Mouse (Mus musculus): ENCODE results near the gene Ddx50.
"Not testable (repeated sequence)": the region's sequence is repeated elsewhere in the genome, so short reads cannot be mapped to it uniquely, and the experiment has no call there.

Ddx50 gene

DNA sequence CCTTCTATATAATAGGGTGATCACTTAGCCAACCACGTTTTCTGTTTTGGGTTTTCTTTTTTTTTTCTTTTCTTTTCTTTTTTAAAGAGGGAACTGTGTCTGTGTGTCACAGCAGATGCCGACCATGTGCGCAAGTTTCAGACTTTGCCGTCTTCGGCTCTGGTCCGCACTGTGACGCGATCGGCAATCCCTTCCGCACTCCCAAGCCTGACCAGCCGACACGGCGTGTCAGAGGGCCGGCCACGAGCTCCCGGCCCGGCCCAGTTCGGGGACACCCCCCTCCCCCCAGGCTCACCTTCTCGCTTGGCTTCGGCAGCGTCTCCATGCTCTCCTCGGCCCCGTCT lies 49.2 kb downstream of the Ddx50 start:
- in situ Hi-C loops (cut with MboI, MseI), result no loop called here

DNA sequence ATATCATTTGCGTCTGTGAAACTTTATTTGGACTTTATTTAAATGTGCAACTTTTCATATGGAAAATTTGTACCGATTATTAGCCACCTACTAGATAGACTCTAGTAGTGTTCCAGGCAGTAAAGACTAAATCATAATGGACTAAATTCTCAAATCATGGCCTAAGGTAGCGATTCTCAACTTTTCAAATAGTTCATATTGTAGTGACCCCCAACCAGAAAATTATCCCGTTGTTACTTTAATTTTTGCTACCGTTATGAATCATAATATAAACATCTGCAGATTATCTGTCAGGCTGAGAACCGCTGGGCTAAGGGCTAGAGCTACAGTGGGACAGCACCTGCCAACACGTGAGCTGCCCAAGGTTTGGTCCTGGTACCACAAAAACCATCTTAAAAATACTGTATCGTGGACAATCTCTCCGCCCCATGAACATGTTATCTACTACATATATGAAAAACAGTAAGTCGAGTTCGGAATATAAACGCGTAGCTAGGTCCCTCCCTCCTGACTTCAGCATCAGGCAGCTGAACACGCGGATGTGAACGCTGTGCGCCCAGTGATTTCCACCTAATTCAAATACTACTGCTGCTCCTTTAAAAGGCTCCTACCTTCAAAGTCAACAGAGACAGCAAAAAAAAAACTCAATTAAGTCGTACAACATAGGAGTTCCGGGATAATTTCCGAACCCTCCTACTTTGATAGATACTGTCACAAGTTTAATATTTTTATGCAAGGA lies 49.8 kb downstream of the Ddx50 start:
- in situ Hi-C loops (cut with MboI, MseI), result no loop called here

DNA sequence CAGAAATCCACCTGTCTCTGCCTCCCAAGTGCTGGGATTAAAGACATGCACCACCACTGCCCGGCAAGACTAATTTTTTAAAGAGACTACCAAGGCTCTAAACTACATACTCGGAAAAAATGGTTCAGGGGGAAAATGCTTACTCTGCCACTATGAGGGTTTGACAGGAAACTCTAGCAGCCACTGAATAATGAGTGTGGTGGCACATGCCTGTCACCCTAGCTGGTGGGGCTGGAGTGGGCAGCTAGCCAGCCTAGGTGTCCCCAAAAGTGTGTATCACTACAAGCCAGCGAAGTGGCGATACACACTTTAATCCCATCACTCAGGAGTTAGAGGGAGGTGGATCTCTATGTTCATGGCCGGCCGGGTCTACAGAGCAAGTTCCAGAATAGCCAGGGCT lies 51.0 kb downstream of the Ddx50 start:
- in situ Hi-C loops (cut with MboI, MseI), result no loop called here

DNA sequence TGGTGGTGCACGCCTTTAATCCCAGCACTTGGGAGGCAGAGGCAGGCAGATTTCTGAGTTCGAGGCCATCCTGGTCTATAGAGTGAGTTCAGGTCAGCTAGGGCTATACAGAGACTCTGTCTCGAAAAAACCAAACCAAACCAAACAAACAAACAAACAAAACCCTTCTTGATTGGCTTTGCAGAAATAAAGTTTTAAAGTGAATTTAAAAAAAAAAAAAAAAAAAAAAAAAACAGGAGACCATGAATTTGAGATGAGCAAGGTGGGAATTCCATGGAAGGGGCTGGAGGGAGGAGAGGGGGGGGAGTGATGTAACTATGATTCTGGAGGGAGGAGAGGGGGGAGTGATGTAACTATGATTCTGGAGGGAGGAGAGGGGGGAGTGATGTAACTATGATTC lies 51.7 kb downstream of the Ddx50 start:
- in situ Hi-C loops (cut with MboI, MseI), result not testable (repeated sequence)

DNA sequence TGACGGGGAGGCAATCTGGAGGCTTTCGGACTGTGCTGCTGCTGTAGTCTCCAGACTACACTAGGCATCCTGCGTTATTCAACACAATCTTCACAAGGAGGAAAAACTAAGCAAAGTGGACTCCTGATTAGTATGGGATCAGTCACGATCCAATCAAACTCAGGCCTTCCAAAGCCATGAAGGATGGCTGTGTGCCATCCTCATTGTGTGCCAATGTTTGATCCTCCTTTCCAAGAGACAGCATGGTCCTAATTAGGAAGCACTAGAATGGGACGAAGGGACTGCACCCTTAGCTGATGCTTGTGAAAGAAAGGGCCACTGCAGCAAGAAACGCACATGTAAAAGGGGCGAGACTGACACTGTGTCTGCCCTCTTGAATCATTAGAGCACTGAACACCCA lies 58.5 kb downstream of the Ddx50 start:
- in situ Hi-C loops (cut with MboI, MseI), result no loop called here

DNA sequence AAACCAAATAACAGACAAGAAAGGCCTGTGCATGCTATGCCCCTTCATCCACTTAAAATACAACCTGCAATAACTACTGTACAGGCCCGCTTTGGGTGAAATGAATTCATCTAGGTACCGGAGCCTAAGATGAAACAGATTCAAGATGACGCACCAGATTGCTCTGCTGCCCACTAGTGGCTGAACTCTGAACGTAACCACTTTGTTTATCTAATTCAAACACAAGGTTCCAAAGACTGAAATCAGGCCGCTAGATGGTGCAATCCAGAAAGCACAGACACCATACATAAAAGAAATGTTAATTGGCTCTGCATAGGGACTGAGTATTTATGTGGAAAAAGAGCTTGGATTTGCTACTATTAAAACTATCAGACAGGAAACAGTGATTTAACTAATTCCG lies 60.8 kb downstream of the Ddx50 start:
- in situ Hi-C loops (cut with MboI, MseI), result no loop called here

DNA sequence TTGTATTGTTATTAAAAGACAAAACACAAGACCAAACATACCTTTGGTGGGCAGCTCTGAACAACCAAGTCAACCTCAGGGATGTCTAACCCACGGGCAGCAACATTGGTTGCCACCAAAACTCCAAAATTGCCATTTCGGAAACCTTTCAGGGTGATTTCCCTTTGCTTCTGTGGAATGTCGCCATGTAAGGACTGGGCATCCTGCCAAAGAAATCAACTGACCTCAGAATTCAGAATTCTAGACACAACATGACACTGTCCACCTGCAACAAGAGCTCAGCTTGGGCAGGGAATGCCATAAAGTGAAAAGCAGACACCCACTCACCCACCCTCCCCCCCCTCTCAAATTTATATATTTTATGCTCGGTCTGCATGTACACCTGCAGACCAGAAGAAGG lies 62.4 kb downstream of the Ddx50 start:
- in situ Hi-C loops (cut with MboI, MseI), result no loop called here

DNA sequence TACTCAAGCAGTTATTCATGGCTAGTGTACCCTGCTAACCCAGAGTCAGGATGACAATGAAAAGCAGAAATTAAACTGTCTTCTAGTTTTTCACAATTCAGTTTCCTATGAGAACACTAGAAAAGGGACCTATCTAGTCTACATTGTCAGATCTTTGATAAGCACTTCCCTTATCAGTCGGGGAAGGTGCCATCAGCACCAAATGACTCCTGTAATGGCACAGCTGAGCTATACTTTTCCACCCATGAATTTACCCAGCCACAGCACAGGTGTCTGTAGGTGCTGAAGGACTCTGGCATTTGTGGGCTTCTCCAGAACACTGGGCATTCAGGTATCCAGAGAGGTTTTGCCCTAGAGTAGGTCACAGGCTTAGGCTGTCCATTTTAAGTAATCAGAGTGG lies 67.8 kb downstream of the Ddx50 start:
- in situ Hi-C loops (cut with MboI, MseI), result no loop called here

DNA sequence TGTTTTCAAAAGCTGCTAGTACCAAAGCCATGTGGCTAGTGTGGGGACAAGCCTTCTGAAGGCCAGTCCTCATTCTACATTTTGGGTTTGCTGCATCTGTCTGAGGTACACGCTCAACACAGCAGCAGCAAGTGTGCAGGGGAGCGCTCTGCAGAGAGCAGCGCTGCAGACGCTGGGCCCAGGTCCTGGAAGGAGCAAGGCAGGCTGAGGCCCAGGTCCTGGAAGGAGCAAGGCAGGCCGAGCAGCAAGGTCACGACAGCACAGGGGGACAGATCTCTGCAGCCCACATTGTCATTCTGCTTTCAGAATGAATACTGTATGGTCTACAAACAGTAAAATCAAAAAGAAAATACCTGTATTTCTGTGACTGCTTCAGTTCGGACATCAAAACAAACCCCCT lies 68.3 kb downstream of the Ddx50 start:
- in situ Hi-C loops (cut with MboI, MseI), result no loop called here

DNA sequence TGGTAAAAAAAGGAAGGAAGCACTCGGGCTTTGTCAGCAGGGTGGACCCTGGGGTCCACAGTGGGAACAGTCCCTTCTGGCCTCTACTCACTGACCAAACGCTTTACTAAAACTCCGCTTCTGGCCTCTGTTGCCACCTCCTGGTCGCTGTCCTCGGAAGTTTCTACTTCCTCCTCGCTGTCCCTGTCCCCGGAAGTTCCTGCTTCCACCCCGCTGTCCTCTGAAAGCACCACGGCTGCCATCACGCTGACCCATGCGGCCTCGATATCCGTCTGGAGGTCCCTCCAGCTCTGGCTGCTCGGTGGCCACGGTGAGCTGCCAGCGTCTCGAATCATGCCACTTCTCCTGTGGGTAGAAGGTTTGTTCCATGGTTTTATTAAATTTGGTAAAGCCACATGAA lies 68.8 kb downstream of the Ddx50 start:
- in situ Hi-C loops (cut with MboI, MseI), result no loop called here

DNA sequence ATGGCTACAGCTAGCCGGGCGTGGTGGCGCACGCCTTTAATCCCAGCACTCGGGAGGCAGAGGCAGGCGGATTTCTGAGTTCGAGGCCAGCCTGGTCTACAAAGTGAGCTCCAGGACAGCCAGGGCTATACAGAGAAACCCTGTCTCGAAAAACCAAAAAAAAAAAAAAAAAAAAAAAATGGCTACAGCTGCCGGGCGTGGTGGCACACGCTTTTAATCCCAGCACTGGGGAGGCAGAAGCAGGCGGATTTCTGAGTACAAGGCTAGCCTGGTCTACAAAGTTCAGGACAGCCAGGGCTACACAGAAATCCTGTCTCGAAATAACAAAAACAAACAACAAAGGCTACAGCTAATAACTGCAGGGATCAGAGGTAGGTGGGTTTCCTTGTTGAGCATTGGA lies 71.9 kb downstream of the Ddx50 start:
- in situ Hi-C loops (cut with MboI, MseI), result not testable (repeated sequence)

DNA sequence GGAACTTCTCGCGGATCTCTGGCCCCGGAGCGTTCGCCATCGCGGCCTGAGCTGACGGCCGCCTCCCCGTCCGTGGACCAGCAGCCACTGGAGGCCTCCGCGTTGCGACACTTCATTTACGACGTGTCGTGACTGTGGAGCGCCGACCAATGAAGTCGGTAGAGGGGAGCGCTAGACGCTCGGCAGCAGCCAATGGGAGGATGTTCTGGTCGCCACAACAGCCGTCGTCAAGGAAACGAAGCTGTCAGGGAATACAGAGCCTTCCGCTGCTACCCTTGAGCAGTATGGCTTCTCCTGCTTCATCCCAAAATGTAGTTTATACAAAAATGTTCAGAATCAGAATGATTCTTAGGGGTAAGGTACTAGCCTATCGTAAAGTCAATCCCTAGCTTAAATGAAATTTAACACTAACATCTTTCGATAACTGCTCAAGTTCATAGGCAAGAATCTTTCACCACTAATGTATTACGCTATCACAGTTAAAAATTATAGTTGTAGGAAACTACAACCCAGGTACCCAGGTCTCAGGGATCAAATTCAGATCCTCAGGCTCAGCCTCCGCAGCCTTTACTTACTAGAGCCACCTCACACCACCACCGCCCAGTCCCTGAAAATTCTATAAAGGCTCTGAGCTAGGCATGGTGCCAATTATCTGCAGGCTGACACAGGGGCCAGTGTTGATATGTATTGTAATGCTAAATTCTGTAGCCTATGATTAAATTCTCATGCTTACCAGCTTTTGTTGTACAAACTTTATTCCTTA lies 72.5 kb downstream of the Ddx50 start, which contains the start of gene Kif1bp:
Gene Kif1bp (minus strand): TSS at position 120 of the 763 bp plus-strand sequence.
- in situ Hi-C loops (cut with MboI, MseI), result no loop called here

DNA sequence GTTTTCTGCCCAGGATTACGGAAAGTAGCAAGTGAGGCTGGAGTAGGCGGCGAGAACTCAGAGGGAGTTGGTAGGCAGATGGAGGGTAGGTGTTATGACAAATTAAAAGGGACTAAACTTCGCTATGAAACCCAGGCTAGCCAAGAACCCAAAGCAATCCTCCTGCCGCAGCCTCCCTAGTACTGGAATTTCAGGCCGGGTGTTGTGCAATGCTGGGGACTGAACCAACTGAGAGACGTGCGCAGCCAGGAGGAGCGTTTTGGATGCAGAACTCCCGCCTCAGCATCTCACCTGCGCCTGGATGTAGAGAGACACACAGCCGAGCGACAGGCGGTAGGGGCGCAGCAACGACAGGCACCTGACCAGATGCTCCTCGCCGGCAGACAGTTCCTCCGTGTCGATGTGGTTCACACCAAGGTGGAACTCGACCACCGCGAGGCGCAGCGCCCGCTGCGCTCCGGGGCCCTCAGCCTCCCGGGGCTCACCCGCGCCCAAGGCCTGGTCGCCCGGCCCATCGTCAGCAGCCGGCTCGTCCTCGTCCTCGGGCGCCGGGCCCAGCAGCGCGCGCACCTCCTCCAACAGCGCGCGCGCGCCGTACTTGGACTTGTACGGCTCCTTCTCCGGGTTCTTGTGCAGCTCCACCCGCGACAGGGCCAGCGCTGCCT lies 73.2 kb downstream of the Ddx50 start:
- in situ Hi-C loops (cut with MboI, MseI), result no loop called here

DNA sequence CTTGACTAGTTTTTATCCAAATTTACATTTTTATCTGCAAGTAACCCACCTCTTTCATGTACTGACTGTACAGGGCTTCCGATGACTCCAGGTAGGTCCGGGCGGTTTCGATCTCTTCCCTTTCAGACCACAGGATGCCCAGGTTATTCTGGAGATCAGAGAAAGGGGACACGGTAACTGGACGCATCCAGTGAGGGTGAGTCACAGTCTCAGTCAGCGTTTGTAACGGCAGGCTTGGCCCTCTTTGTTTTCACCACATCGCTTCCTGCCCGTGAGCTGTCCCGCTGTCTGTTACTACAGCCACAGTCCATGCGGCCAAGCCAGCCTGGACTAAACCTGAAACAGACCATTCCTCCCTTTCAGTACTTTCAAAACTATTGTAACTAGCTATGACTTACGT lies 76.0 kb downstream of the Ddx50 start:
- in situ Hi-C loops (cut with MboI, MseI), result no loop called here

DNA sequence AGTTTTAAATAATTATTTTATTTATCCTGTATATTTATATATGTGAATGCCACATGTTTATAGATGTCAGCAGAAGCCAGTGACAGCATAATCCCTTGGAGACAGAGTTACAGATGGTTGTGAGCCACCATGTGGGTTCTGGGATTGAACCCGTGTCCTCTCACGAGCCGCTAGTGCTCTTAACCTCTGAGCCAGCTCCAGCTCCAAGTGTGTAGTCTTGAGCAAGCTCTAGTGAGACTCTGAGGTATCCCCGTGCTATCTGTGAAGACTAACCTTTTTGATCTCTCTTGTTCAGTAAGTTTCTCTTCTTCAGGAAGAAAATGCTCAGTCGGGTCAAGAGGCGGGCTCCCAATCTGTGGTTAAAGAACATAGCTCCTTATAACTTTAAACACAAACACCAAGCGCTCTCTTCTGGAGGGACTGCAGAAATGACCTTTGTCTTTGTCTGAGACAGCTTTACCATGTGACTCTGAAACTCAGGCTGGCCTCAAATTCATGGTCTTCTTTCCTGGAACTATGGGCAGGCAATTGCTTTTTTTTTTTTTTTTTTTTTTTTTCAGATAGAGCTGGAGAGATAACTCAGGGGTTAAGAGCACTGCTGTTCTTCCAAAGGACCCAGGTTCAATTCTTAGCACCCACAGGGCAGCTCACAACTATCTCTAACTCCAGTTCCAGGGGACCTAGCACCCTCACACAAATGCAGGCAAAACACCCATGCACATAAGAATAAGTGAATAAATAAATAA lies 80.7 kb downstream of the Ddx50 start:
- in situ Hi-C loops (cut with MboI, MseI), result no loop called here

DNA sequence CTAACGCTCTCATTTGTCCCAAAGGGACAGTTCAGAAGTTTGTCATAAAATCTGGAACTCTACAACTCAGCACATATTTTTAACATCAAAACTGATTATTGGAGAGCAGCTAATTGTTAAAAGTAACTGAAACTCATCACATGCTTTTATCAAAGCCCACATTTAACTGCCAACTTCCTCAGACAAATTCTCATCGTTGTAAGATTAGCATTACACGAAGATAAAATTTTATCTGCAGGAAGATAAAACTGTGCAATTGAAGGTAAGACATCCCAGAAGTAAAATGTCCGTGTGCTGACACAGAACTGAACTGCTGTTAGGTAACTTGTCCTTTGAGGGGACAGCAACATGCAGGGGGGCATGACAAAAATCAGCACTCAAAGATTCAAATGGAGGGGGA lies 82.2 kb downstream of the Ddx50 start:
- in situ Hi-C loops (cut with MboI, MseI), result no loop called here
